Mouse (Mus musculus) monocyte, adult 2 months (primary cell): ENCODE results near the gene Tcf25.
"Not testable (repeated sequence)": the region's sequence is repeated elsewhere in the genome, so short reads cannot be mapped to it uniquely, and the experiment has no call there.

ENCODE experiments used
- DNase-seq, 2 experiments: peaks; one replicate each; pipeline ENCODE4 v3.0.0; 2022; ENCODE audit warnings: low spot score in 2 of 2, low read depth in 1 of 2

Gene Tcf25

DNA sequence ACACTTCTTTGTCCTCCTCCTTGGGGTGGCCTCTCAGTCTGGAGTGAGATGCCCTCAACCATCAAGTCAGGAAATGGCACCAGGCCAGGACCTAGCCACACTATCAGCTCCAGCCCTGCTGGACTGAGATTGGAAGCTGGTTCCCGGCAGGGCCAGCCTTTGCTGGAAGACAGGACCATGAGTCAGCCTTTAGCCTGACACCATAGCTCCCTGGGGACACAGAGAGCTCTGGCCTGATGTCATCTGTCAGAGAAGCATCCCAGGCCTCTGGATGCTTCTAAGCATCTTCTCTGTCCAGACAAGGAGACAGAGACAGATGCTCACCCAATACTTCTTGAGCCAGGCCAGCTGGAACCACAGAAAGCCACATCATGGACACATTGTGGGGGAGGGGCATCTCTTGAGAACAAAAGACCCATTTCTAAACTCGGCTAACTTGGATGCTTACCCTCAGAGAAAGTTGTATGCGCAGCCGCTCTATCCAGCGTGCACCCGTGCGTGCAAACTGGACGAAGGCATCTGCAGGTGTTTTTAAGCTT, 36.6 kb downstream of the Tcf25 start:
- no peak for DNase-seq

DNA sequence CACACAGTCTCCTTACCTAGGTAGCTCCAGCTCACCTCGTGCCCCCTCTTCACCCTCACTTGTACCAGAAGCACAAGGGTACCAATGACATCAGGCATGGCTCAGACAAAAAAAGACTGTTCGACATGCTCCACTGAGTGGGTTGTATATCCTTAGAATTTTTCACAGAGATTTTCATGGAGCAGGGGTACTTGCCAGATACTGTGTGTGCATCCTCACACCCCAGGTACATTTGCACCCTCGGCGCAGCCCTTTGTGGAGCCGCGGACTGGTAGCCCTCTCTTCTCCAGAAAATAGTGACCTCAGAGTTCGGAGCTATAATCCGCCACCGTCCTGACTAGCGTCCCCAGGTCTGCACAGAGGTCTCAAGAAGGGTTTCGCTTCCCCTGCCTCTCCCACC, 37.2 kb downstream of the Tcf25 start:
- DNase-seq: no peak

DNA sequence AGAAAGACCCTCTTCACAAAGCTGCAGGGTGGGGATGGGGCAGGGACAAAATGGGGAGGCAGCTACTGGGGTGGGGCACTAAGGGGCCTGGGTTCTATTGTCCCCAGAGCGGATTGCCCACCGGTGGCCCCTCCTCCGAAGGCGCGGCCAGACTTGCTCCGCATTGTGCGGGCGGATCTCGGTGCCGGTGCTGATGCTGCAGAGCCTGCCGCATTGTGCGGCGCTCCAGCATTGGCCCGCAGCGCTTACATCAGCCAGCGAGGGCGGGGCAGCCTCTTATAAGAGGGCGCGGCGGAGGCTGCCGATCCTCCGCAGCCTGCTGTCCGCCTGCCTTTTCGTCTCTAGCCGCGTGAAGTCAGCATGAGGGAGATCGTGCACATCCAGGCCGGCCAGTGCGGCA, 37.7 kb downstream of the Tcf25 start, which contains the start of gene Tubb3:
Tubb3 (plus strand) TSS at position 179 of the 400 bp plus-strand sequence.
- DNase-seq: no peak

DNA sequence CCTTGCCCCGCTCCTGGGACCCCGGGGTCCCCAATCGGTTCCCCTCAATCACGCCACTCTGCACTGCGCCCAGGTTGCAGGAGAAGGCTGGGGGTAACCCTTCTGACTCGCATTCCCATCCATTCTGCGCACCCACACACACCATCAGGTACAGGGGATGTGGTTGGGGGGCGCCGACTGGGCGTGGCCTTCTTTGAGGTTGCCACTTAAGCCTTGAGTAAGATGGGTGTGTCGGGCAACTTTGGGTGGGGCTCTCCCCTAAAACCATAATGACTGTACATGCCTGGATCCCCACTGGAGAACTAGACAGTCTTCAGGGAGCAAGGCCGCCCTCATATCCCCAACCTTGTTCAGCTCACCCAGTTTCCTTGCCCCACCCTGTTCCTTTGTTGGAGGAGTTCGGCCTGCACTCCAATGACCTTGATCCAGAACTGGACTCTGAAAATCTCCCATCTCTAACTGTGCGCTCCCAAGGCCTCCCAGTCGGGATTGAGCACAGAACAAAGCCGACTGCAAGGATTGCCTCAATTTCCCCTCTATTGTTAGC, 38.3 kb downstream of the Tcf25 start:
- no peak for DNase-seq

DNA sequence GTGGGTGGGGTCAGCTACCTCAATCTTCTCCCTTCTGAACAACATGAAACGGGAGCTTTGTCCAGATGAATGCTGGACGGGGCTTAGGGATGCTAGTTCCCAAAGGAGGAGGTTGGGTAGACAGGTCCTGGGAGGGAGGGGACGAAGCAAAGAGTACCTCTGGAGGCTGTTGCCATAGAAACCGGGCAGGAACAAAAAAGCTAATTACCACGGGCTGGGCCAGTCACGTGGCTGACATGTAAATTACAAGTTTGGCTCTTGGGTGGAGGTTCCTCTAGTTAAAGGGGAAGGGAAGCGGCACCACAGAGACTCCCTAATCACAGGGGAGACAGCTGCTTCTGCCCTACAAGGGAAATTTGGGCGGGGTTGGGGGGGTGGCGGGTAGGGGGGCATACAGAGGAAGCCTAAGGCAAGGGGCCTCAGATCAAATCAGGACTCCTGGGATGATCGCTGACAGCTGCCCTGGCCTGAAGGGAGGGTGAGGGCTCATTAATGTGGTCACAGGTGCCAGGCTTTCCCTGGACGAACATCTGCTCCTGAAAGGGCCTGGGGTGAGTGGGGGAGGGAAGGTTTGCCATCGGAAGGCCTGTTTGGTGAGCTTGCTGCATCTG, 39.1 kb downstream of the Tcf25 start:
- DNase-seq: peak in 1 of 2 experiments; percentile 32

DNA sequence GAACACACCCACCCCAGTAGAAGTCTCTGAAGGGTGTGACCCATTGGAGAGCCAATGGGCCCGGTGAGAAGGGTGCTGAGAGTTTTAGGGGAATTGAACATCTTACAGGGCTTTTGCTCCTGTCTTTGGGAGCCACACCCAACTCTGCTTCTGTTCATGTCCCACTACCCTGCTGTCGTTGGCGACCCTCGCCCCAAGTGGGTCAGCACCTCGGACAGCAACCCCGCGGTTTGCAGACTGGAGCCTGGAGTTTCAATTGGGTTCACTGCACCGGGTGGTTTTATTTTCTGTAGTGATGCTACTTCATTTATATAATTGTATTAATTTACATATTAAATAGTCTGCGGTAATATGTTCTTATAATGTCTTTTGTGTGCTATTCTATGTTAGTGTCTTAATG, 40.7 kb downstream of the Tcf25 start:
- no peak for DNase-seq

DNA sequence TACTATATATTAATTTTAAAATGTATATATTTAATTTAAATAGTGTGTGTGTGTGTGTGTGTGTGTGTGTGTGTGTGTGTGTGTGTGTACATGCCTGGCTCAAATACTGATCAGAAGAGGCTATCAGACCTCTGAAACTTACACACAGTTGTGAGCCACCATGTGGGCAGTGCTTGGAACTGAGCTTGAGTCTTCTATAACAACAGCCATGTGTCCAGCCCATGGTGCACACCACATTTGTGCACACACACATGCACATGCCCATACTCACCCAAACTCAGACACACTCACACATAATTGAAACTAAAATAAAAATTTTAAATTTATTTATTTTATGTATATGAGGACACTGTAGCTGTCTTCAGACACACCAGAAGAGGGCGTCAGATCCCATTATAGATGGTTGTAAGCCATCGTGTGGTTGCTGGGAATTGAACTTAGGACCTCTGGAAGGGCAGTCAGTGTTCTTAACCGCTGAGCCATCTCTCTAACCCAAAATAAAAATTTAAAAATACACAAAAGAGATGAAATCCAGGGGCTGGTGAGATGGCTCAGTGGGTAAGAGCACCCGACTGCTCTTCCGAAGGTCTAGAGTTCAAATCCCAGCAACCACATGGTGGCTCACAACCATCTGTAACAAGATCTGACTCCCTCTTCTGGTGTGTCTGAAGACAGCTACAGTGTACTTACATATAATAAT, 41.6 kb downstream of the Tcf25 start:
- DNase-seq: not testable (repeated sequence)

DNA sequence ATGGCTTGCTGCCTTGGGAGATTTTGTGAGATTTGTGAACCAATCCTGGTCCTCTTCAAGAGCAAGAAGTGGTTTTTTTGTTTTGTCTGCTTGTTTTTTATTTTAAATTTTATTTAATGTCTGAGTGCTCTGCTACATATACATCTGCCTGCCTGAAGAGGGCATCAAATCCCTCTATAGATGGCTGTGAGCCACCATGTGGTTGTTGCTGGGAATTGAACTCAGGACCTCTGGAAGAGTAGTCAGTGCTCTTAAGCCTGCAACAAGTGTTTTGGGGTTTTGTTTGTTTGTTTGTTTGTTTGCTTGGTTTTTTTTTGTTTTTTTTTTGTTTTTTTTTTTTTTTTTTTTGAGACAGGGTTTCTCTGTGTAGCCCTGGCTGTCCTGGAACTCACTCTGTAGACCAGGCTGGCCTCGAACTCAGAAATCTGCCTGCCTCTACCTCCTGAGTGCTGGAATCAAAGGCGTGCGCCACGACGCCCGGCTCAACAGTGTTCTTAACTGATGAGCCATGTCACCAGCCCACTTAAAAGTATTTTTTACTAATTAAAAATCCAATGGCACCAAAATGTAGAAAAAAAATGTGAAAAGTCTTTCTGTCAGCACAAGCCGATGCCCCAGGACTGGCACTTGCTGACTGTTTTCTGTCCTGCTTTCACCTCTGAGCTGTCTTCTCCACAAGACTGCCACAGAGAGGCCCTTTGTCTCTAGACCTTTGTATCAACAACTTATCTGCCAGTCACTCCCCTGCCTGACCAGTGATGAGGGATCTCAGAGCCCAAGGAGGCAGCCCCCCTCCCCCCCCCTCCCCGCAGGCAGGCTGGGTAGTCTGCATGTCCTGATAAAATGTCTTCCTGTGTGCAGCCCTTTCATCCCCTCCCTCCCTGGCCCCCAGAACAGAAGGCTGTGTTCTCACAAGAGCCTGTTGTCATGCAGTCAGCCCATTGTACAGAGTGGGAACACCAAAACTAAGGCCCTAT, 42.7 kb downstream of the Tcf25 start:
- DNase-seq: no peak

DNA sequence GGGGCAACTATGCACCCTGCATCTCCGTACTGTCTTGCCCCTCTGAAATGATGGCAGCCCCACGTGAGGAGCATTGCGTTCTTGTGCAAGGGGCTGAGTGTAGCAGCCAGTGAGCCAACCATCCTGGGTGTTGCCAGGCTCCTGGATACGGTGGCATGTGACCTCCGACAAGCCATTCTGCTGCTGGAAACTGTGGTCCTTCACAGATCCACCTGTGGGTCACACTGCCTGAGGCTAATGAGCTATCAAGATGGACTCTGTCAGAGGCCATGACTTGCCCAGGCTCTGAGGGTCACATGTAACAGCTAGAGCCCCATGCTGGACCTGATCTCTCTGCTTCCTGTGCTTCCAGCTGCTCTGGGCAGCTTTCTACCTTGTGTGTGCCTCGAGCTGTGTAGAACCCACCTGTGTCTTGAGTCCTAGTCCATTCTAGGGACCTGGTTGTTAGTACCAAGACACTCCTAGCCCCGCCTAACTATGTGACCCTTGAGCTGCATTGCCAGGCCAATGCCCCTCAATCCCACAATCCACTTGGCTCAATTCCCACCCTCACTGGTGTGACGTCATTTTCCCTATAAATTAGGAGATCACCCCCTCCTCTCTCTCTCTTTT, 43.5 kb downstream of the Tcf25 start:
- no peak for DNase-seq

DNA sequence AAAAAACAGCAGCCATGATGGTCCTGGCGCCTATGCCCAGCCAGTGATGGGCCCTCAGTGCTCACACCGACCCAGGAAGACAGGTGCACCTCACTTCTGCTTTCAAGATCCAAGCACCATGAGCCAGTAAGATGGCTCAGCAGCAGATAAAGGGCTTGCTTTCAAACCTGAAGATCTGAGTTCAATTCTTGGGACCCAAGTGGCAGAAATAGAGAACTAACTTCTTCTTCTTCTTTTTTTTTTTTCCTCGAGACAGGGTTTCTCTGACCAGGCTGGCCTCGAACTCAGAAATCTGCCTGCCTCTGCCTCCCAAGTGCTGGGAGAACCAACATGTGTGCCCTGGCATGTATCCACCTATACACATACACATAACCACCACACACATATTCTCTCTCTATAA, 46.2 kb downstream of the Tcf25 start:
- no peak for DNase-seq

DNA sequence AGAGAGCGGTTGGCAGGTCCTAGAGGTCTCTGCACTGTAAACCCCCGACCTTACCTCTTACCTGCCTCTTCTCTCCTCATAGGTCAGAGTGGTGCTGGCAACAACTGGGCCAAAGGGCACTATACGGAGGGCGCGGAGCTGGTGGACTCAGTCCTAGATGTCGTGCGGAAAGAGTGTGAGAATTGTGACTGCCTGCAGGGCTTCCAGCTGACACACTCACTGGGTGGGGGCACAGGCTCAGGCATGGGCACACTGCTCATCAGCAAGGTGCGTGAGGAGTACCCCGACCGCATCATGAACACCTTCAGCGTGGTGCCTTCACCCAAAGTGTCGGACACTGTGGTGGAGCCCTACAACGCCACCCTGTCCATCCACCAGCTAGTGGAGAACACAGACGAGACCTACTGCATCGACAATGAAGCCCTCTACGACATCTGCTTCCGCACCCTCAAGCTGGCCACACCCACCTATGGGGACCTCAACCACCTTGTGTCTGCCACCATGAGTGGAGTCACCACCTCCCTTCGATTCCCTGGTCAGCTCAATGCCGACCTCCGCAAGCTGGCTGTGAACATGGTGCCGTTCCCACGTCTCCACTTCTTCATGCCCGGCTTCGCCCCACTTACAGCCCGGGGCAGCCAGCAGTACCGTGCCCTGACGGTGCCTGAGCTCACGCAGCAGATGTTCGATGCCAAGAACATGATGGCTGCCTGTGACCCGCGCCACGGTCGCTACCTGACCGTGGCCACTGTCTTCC, 47.1 kb downstream of the Tcf25 start:
- DNase-seq: no peak

DNA sequence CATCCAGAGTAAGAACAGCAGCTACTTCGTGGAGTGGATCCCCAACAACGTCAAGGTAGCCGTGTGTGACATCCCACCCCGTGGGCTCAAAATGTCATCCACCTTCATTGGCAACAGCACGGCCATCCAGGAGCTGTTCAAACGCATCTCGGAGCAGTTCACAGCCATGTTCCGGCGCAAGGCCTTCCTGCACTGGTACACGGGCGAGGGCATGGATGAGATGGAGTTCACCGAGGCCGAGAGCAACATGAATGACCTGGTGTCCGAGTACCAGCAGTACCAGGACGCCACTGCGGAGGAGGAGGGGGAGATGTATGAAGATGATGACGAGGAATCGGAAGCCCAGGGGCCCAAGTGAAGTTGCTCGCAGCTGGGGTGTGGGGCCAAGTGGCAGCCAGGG, 47.8 kb downstream of the Tcf25 start:
- no peak for DNase-seq

DNA sequence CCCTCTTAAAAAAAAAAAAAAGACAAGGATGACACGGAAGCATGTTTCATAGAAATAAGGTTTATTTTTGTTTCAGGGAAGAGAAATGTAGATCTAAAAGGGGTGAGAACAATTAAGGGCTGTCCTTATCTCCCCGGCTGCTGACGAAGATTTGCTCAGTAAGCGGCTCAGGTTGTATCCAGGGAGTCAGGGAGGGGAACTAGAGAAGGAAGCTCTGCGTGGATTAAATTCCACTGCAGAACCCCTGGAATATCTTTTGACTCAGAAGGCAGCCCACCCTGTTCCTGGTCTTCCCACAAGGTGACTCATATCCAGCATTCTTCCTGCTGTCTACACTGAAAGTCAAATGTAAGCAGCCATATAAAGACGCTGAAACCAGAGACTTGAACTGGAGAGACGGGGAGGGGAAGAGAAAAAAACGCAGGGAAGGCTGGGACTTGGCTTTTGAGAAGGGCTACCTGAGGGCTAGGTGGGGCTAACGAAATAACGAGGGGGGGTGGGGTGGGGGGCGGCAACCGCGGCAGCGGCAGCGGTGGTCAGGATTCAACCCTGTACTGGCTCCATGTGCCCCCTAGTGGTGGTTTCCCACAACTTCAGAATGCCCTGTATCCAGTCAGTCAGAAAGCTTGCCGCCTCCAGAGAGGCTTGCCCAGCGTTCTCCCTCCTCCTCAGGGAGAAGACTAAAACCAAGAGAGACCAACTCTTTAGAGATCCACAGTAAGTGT, 48.7 kb downstream of the Tcf25 start:
- peak in 1 of 2 experiments; percentile 33 for DNase-seq

DNA sequence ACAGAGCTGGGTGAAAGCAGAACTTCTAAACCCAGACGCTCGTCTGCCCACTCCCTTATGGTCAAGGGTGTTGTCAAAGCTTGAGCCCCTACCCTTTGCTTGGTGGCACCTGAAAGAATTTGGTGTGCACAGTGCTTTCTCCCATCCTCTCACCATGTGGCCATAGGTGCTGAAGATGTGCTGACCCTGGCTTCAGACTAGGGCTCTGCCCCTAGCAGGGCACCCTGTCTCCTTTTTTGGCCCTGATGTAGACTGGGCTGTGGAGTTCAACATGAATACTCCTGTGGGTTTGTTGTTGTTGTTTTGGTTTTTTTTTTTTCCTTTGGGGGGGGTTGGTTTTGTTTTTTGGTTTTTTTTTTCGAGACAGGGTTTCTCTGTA, 49.2 kb downstream of the Tcf25 start:
- DNase-seq: no peak

DNA sequence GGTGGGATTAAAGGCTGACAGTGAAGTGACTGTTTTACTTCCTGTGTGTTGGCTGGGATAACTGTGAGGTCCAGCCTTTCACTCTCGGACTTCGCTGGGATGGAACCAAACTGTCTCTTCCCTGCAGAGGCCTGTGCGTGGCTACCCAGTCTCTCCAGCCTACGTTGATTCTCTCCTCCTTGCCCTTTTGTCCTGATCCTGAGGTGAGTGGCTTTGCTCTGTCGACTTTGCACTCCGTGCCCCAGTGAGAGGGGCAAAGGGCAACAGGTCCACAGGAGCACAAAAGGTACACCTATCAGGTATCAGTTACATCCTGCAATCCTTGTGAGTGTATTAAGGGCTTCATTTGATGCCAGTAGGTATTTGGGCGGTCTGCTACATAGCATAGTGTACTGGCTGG, 49.9 kb downstream of the Tcf25 start, which contains the start of gene Def8:
Def8 (plus strand) TSS at position 87 of the 400 bp plus-strand sequence.
- no peak for DNase-seq

DNA sequence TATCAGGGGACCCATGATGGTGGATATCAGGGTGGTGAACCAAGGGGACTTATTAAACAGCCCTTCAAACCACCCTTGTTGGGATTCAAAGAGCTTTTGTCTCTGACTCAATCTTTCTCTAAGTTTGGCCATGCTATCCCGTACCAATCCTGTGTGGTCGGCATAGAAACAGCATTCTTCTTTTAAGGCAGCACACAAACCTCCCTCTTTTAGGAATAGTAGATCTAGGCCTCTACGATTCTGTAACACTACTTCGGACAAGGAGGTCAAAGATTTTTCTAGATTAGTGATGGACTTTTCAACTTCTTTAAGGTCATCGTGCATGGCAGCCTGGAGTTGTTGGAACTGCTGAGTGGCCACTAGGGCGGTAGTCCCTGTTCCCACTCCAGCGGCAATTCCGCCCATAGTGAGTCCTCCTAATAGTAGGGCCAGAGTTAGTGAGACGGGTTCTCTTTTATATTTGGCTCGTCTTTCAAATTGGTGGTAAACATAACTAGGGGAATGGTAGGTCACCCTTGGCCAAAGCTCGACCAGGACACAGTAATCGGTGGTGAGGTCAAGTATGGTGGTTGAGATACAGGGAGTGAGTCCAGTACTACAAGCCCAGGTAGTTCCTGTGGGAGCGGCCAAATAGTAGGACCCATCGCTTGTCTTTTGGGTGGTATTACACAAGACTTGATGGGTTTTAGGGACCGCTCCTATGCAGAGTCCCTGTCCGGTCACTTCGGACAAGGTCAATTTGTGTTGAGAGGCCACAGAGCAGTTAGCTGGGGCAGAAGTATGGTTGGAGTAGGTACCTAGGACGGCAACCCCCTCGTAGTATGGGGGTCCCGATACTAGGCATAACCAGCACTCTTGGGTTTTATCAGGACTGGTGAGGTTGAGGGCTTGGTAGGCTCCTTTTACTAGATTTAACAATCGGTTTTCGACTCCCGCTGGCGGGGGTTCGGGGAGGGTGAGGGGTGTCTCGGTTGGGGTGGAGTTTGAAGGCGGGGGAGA, 53.3 kb downstream of the Tcf25 start:
- no peak for DNase-seq

DNA sequence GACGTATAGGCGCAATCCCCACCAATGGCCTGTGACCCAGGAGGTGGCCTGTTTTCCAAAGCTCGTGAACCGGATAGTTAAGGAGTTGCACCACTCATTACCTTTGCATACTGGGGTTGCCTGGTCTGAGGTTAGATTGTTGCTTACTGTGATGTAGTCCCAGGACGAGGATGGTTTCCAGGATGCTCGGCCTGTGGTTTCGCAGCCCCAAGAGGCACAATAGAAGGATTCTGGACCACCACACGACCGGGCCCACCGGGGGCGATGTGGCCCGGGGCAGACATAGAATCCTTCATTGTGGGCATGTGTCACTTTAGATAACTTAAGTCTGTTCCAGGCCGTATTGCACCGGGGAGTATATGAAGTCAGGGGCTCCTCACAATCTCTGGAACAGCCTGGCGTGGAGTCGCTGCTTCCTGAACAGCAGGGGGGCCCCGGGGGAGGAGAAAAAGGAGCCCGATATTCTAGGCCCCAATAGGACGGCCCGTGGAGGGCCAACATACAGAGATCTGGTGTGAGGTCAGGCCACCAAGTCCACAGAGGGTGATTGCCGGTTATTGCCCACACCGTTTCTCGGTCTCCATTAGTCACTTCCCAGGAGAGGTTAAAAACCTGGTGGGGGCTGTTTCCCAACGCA, 54.2 kb downstream of the Tcf25 start:
- no peak for DNase-seq
